Mouse (Mus musculus) kidney, adult 2 months (tissue): ENCODE results near the gene Ccdc136. TPM values are rescaled to one million over a fixed set of nuclear protein-coding genes. Genes with fewer than 3 reads are reported as not detected.
"Not testable (repeated sequence)": the region's sequence is repeated elsewhere in the genome, so short reads cannot be mapped to it uniquely, and the experiment has no call there.

Source experiments
- DNase-seq: peaks from one replicate; pipeline ENCODE4 v3.0.0; 2021
- H3K27ac ChIP-seq: fragments of 200-500 bp; 2 replicates; pipeline ENCODE4 v1.5.1; 2012; ENCODE audit warnings: low read depth, low read length, control low read depth, inconsistent platforms; ENCODE audit not compliant: insufficient read depth
- H3K27me3 ChIP-seq: fragments of 200-500 bp; replicated peaks from 2 replicates; pipeline ENCODE4 v1.6.1; 2012; ENCODE audit warnings: mild to moderate bottlenecking, moderate library complexity, low read length, inconsistent platforms; ENCODE audit not compliant: control insufficient read depth, insufficient read depth
- H3K36me3 ChIP-seq: fragments of 200-500 bp; 2 replicates; pipeline ENCODE4 v1.6.1; 2012; ENCODE audit warnings: mild to moderate bottlenecking, moderate library complexity, low read length, inconsistent platforms; ENCODE audit not compliant: control insufficient read depth, insufficient read depth
- H3K4me1 ChIP-seq: fragments of 200-500 bp; 2 replicates; pipeline ENCODE4 v1.6.1; 2011; ENCODE audit warnings: low read length; ENCODE audit not compliant: control insufficient read depth, insufficient read depth
- H3K4me3 ChIP-seq: fragments of 200-500 bp; 2 replicates; pipeline ENCODE4 v1.5.1; 2011; ENCODE audit warnings: mild to moderate bottlenecking, low read depth, low read length, control low read depth; ENCODE audit not compliant: insufficient read depth
- CTCF ChIP-seq: fragments of 200-500 bp; conservative IDR thresholded peaks from 2 replicates; pipeline ENCODE4 v1.5.1; 2011; ENCODE audit warnings: low read depth, mild to moderate bottlenecking, control low read depth, low read length, moderate library complexity, mixed read lengths; ENCODE audit not compliant: insufficient read depth, insufficient read length
- POLR2A ChIP-seq: fragments of 200-500 bp; IDR thresholded peaks from one replicate; pipeline ENCODE4 v1.6.1; 2011; ENCODE audit warnings: low read depth, low read length, control low read depth
- WGBS: fragments of 180-500 bp; shearing (Covaris S2); methylation state at CpG from one replicate; pipeline ENCODE4 v1.1.7; 2018; 5-methylcytosine and 5-hydroxymethylcytosine counted together
- polyA plus RNA-seq: library from polyadenylated mRNA; depleted of rRNA; stranded (reverse); fragments of >200 nt; gene quantifications from 2 replicates; pipeline ENCODE4 v1.2.3, GENCODE M21; 2012

Ccdc136 gene
- polyA plus RNA-seq, 1 experiment: 4.0 TPM

GRCm38 (mm10) chr6:29379954-29380353, 16.2 kb upstream of the Ccdc136 start:
- DNase-seq: no peak
- Histone ChIP-seq H3K27me3 (no peaks in the 10 kb centered on the region), H3K36me3 (peaks cover 1% of the 10 kb centered on the region), H3K4me1 (no peaks in the 10 kb centered on the region), H3K27ac (no peak overlapping the region), H3K4me3 (no peak overlapping the region)
- TF ChIP-seq POLR2A: no peak
- no peak for TF ChIP-seq CTCF
- 93% methylated on average over 6 of the region's 6 CpGs for WGBS

GRCm38 (mm10) chr6:29382442-29382841, 13.7 kb upstream of the Ccdc136 start:
- no peak for DNase-seq

GRCm38 (mm10) chr6:29388052-29388518, 8.0 kb upstream of the Ccdc136 start, which contains the start of gene Opn1sw:
Gene Opn1sw (minus strand): TSS chr6:29388468.
- Histone ChIP-seq H3K27ac (no peak within 1 kb of the TSS), H3K4me1 (no peaks in the 10 kb centered on the region), H3K4me3 (no peak within 1 kb of the TSS), H3K36me3 (no peaks in the 10 kb centered on the region), H3K27me3 (no peaks in the 10 kb centered on the region)
- 7% methylated on average over 12 of the region's 12 CpGs for WGBS
- TF ChIP-seq CTCF: no peak
- no peak for TF ChIP-seq POLR2A
- DNase-seq: peak; percentile 7

More at GRCm38 (mm10) chr6:29382442-29382841, 13.7 kb upstream of the Ccdc136 start:
- TF ChIP-seq CTCF (no peak), POLR2A (no peak)
- Histone ChIP-seq H3K4me1 (no peaks in the 10 kb centered on the region), H3K27ac (no peak overlapping the region), H3K36me3 (no peaks in the 10 kb centered on the region), H3K27me3 (no peaks in the 10 kb centered on the region), H3K4me3 (no peak overlapping the region)
- WGBS: 49% methylated on average over 2 of the region's 2 CpGs

GRCm38 (mm10) chr6:29388606-29389080, 7.5 kb upstream of the Ccdc136 start:
- H3K4me1 ChIP-seq: no peaks in the 10 kb centered on the region
- H3K36me3 ChIP-seq: no peaks in the 10 kb centered on the region
- H3K27ac ChIP-seq: no peak overlapping the region
- no peak overlapping the region for H3K4me3 ChIP-seq
- WGBS: 9% methylated on average over 11 of the region's 11 CpGs
- DNase-seq: peak; percentile 94
- TF ChIP-seq CTCF (no peak), POLR2A (no peak)
- no peaks in the 10 kb centered on the region for H3K27me3 ChIP-seq

GRCm38 (mm10) chr6:29389425-29389824, 6.7 kb upstream of the Ccdc136 start:
- no peaks in the 10 kb centered on the region for H3K36me3 ChIP-seq
- H3K27ac ChIP-seq: no peak overlapping the region
- no peaks in the 10 kb centered on the region for H3K27me3 ChIP-seq
- TF ChIP-seq CTCF (no peak), POLR2A (no peak)
- DNase-seq: no peak
- no peaks in the 10 kb centered on the region for H3K4me1 ChIP-seq
- 56% methylated on average over 9 of the region's 9 CpGs for WGBS
- H3K4me3 ChIP-seq: no peak overlapping the region

GRCm38 (mm10) chr6:29390500-29390899, 5.6 kb upstream of the Ccdc136 start:
- not testable (repeated sequence) for H3K27me3 ChIP-seq, H3K36me3 ChIP-seq, H3K4me3 ChIP-seq, H3K4me1 ChIP-seq, DNase-seq, H3K27ac ChIP-seq
- WGBS: 76% methylated on average over 1 of the region's 1 CpGs

GRCm38 (mm10) chr6:29391241-29391640, 4.9 kb upstream of the Ccdc136 start:
- WGBS: 80% methylated on average over 8 of the region's 8 CpGs
- not testable (repeated sequence) for DNase-seq, H3K4me1 ChIP-seq

GRCm38 (mm10) chr6:29391802-29392201, 4.3 kb upstream of the Ccdc136 start:
- Histone ChIP-seq H3K36me3 (no peaks in the 10 kb centered on the region), H3K27me3 (no peaks in the 10 kb centered on the region), H3K27ac (no peak overlapping the region), H3K4me3 (no peak overlapping the region), H3K4me1 (no peaks in the 10 kb centered on the region)
- TF ChIP-seq CTCF: no peak
- no peak for TF ChIP-seq POLR2A
- 71% methylated on average over 4 of the region's 4 CpGs for WGBS
- no peak for DNase-seq

More at GRCm38 (mm10) chr6:29391241-29391640, 4.9 kb upstream of the Ccdc136 start:
- not testable (repeated sequence) for H3K4me3 ChIP-seq, H3K27ac ChIP-seq, H3K36me3 ChIP-seq, H3K27me3 ChIP-seq
